Mouse (Mus musculus): Measurements from ENCODE around the gene Prodh2. TPM values are rescaled to one million over a fixed set of nuclear protein-coding genes. Genes with fewer than 3 reads are reported as not detected.
"Not testable (repeated sequence)": the region's sequence is repeated elsewhere in the genome, so short reads cannot be mapped to it uniquely, and the experiment has no call there.

Prodh2 gene
- polyA plus RNA-seq, 1 experiment = 218 TPM

GRCm38 (mm10) chr7:30463996-30464395, 29.4 kb upstream of the Prodh2 start:
- TF ChIP-seq POLR2A (IDR thresholded peaks at IDR 0.05; ENCODE audit: low read depth, low read length) = no peak
- no peak for TF ChIP-seq CTCF (conservative IDR thresholded peaks at IDR 0.05; ENCODE audit: insufficient read depth, insufficient read length, low read depth, low read length)
- no peaks in the 10 kb centered on the region for H3K27me3 ChIP-seq (replicated peaks; ENCODE audit: control insufficient read depth, insufficient read depth, low read length)
- H3K4me1 ChIP-seq (ENCODE audit: control insufficient read depth, insufficient read depth, low read length) = no peaks in the 10 kb centered on the region
- H3K27ac ChIP-seq (ENCODE audit: insufficient read depth, low read depth, low read length) = no peak overlapping the region
- 37% methylated on average over 4 of the region's 4 CpGs for WGBS
- H3K4me3 ChIP-seq (ENCODE audit: insufficient read depth, low read depth, low read length) = no peak overlapping the region
- no peaks in the 10 kb centered on the region for H3K36me3 ChIP-seq (ENCODE audit: control insufficient read depth, insufficient read depth, low read length)
- no peak for DNase-seq

DNA sequence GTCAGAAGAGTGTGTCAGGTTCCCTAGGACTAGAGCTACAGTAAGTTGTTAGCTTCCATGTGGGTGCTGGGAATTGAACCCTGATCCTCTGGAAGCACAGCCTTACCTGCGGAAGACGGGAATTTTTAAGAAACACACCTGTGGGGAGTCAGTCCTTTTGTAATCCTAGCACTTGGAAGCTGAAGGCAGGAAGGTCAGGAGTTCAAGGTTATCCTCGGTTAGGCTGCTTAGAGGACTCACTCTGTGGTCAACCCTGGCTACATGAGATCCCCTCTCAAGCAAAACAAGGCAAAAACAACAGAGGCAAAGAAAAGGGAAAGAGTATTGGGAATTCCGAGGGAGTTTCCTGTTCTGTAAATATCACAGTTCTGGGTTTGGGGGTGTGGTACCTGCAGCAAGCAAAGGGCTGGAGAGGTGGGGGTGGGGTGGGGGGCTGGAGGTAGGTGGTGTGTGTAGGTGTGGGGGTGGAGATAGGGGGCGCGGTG, 28.6 kb upstream of the Prodh2 start:
- Histone ChIP-seq H3K4me1 (ENCODE audit: control insufficient read depth, insufficient read depth, low read length) (no peaks in the 10 kb centered on the region), H3K27me3 (replicated peaks; ENCODE audit: control insufficient read depth, insufficient read depth, low read length) (no peaks in the 10 kb centered on the region), H3K4me3 (ENCODE audit: insufficient read depth, low read depth, low read length) (no peak overlapping the region), H3K27ac (ENCODE audit: insufficient read depth, low read depth, low read length) (no peak overlapping the region), H3K36me3 (ENCODE audit: control insufficient read depth, insufficient read depth, low read length) (no peaks in the 10 kb centered on the region)
- DNase-seq = no peak
- TF ChIP-seq CTCF (conservative IDR thresholded peaks at IDR 0.05; ENCODE audit: insufficient read depth, insufficient read length, low read depth, low read length) (no peak), POLR2A (IDR thresholded peaks at IDR 0.05; ENCODE audit: low read depth, low read length) (no peak)
- WGBS = 26% methylated on average over 6 of the region's 6 CpGs

GRCm38 (mm10) chr7:30472411-30472810, 21.0 kb upstream of the Prodh2 start:
- no peaks in the 10 kb centered on the region for H3K36me3 ChIP-seq (ENCODE audit: control insufficient read depth, insufficient read depth, low read length)
- WGBS = 45% methylated on average over 5 of the region's 5 CpGs
- peak; percentile 42 for DNase-seq
- no peak overlapping the region for H3K4me3 ChIP-seq (ENCODE audit: insufficient read depth, low read depth, low read length)
- TF ChIP-seq POLR2A (IDR thresholded peaks at IDR 0.05; ENCODE audit: low read depth, low read length) (no peak), CTCF (conservative IDR thresholded peaks at IDR 0.05; ENCODE audit: insufficient read depth, insufficient read length, low read depth, low read length) (peak; percentile 74)
- H3K27me3 ChIP-seq (replicated peaks; ENCODE audit: control insufficient read depth, insufficient read depth, low read length) = no peaks in the 10 kb centered on the region
- no peaks in the 10 kb centered on the region for H3K4me1 ChIP-seq (ENCODE audit: control insufficient read depth, insufficient read depth, low read length)
- no peak overlapping the region for H3K27ac ChIP-seq (ENCODE audit: insufficient read depth, low read depth, low read length)

- WGBS = 50% methylated on average over 4 of the region's 4 CpGs
- TF ChIP-seq POLR2A (IDR thresholded peaks at IDR 0.05; ENCODE audit: low read depth, low read length) (no peak), CTCF (conservative IDR thresholded peaks at IDR 0.05; ENCODE audit: insufficient read depth, insufficient read length, low read depth, low read length) (no peak)
- Histone ChIP-seq H3K36me3 (ENCODE audit: control insufficient read depth, insufficient read depth, low read length) (no peaks in the 10 kb centered on the region), H3K27me3 (replicated peaks; ENCODE audit: control insufficient read depth, insufficient read depth, low read length) (no peaks in the 10 kb centered on the region), H3K4me1 (ENCODE audit: control insufficient read depth, insufficient read depth, low read length) (no peaks in the 10 kb centered on the region), H3K27ac (ENCODE audit: insufficient read depth, low read depth, low read length) (no peak overlapping the region), H3K4me3 (ENCODE audit: insufficient read depth, low read depth, low read length) (no peak overlapping the region)
- no peak for DNase-seq
These were observed 18.4 kb upstream of the Prodh2 start for GRCm38 (mm10) chr7:30474999-30475398.

DNA sequence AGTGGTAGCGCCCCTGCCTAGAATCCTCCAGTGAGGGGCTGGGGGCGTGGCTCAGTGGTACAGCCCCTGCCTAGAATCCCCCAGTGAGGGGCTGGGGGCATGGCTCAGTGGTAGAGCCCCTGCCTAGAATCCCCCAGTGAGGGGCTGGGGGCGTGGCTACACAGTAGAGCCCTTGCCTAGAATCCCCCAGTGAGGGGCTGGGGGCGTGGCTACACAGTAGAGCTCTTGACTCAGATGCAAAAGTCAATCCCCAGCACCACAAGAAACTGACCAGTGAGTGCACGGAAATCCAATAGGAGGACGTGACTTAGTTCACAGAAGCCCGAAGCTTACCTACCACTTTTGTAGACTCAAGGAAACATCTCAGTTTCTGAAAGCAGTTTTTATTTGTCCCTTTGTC, 17.3 kb upstream of the Prodh2 start:
- 86% methylated on average over 7 of the region's 7 CpGs for WGBS
- H3K4me3 ChIP-seq (ENCODE audit: insufficient read depth, low read depth, low read length); H3K27me3 ChIP-seq (replicated peaks; ENCODE audit: control insufficient read depth, insufficient read depth, low read length); H3K4me1 ChIP-seq (ENCODE audit: control insufficient read depth, insufficient read depth, low read length); H3K36me3 ChIP-seq (ENCODE audit: control insufficient read depth, insufficient read depth, low read length); H3K27ac ChIP-seq (ENCODE audit: insufficient read depth, low read depth, low read length); DNase-seq: not testable (repeated sequence)

- H3K36me3 ChIP-seq (ENCODE audit: control insufficient read depth, insufficient read depth, low read length) = no peaks in the 10 kb centered on the region
- no peaks in the 10 kb centered on the region for H3K27me3 ChIP-seq (replicated peaks; ENCODE audit: control insufficient read depth, insufficient read depth, low read length)
- no peak overlapping the region for H3K4me3 ChIP-seq (ENCODE audit: insufficient read depth, low read depth, low read length)
- TF ChIP-seq POLR2A (IDR thresholded peaks at IDR 0.05; ENCODE audit: low read depth, low read length) = no peak
- no peak for TF ChIP-seq CTCF (conservative IDR thresholded peaks at IDR 0.05; ENCODE audit: insufficient read depth, insufficient read length, low read depth, low read length)
- no peaks in the 10 kb centered on the region for H3K4me1 ChIP-seq (ENCODE audit: control insufficient read depth, insufficient read depth, low read length)
- no peak overlapping the region for H3K27ac ChIP-seq (ENCODE audit: insufficient read depth, low read depth, low read length)
- WGBS = 8% methylated on average over 30 of the region's 32 CpGs
- no peak for DNase-seq
These were observed 15.7 kb upstream of the Prodh2 start for GRCm38 (mm10) chr7:30477415-30478381.

DNA sequence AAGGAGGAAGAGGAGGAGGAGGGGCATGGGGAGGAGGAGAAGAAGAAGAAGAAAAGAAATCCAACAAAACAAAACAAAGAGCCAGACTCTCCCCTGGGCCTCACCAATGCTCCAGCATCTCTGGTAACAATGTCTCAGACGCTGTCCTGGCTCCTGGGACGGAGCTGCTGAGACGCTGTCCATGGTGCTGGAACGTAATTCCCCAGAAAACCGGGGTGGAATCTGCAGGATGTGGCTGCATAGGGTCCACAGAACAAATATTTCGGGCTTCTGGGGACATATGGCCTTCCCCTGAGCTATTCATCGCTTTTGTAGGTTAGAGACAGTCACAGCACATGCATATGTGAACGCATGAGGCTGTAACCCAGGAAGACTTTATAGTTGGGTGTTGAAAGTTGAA, 9.2 kb upstream of the Prodh2 start:
- Histone ChIP-seq H3K4me3 (ENCODE audit: insufficient read depth, low read depth, low read length) (no peak overlapping the region), H3K27ac (ENCODE audit: insufficient read depth, low read depth, low read length) (no peak overlapping the region), H3K36me3 (ENCODE audit: control insufficient read depth, insufficient read depth, low read length) (no peaks in the 10 kb centered on the region), H3K4me1 (ENCODE audit: control insufficient read depth, insufficient read depth, low read length) (no peaks in the 10 kb centered on the region), H3K27me3 (replicated peaks; ENCODE audit: control insufficient read depth, insufficient read depth, low read length) (no peaks in the 10 kb centered on the region)
- TF ChIP-seq POLR2A (IDR thresholded peaks at IDR 0.05; ENCODE audit: low read depth, low read length) (no peak), CTCF (conservative IDR thresholded peaks at IDR 0.05; ENCODE audit: insufficient read depth, insufficient read length, low read depth, low read length) (no peak)
- WGBS = 16% methylated on average over 8 of the region's 8 CpGs
- peak; percentile 10 for DNase-seq
